Mouse (Mus musculus): ENCODE results near the gene Endog. TPM values are rescaled to one million over a fixed set of nuclear protein-coding genes. Genes with fewer than 3 reads are reported as not detected.
"Not testable (repeated sequence)": the region's sequence is repeated elsewhere in the genome, so short reads cannot be mapped to it uniquely, and the experiment has no call there.

Gene Endog
- polyA plus RNA-seq, 1 experiment from 2014 or later: 18.4 TPM

DNA sequence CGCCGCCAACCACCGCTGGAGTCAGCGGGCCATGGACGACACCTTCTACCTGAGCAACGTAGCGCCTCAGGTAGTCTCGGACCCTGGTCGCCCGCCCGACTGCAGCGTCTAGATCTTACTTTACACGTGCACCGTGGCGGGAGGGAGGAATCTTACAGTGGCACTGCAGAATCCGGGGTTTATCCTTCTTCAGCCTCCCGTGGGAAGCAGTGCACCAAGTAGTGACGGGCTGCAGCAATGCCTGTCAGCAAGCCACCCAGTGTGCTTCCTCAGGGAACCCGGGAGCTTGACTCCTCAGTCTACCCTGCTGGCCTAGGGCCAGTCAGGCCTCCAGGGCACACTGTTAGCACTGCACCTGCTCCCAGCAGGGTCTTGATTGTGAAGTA is 697 bp downstream of the Endog start:
- peak; percentile 19; the same call in 1 of the 2 replicates for ATAC-seq (ENCODE audit: insufficient number of reproducible peaks, insufficient read depth, low FRiP score, low TSS enrichment, low read depth)
- Histone ChIP-seq H3K9me3 (peaks cover 9% of the 10 kb centered on the region; the same call in 1 of the 2 replicates), H3K27me3 (no peaks in the 10 kb centered on the region), H3K27ac (peak overlapping the region; percentile 90), H3K4me3 (replicated peaks) (peak overlapping the region; percentile 75), H3K4me1 (replicated peaks) (peaks cover 9% of the 10 kb centered on the region), H3K9ac (replicated peaks) (peak overlapping the region; percentile 74), H3K4me2 (peak overlapping the region; percentile 95), H3K36me3 (peaks cover 48% of the 10 kb centered on the region)
- 2% methylated on average over 19 of the region's 19 CpGs for WGBS

DNA sequence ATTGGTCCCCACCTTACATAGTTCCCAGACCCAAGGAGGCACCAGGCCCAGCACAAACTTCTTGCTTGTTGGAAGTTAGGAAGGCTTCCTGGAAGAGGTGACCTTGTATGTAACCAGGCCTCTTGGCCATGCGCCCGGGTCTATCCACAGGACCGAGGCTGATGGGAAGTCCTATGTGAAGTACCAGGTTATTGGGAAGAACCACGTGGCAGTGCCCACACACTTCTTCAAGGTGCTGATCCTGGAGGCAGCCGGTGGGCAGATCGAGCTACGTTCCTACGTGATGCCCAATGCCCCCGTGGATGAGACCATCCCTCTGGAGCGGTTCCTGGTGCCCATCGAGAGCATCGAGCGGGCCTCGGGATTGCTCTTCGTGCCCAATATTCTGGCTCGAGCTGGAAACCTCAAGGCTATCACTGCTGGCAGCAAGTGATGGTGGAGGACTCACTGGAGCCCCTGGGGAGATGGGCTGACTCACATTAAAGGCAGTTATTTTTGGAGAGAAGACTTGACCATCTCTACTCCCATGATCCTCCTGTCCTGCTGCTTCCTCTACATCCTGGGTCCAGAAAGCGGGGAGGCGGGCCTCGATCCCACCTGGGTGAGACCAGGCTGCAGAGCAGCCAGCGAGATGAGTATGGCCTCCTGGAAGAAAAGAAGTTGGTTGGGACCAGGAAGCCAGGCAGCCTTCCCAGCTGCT is 2.4 kb downstream of the Endog start:
- no peak for ATAC-seq (ENCODE audit: insufficient number of reproducible peaks, insufficient read depth, low FRiP score, low TSS enrichment, low read depth)
- Histone ChIP-seq H3K27ac (no peak overlapping the region), H3K4me3 (replicated peaks) (no peak overlapping the region), H3K9ac (replicated peaks) (no peak overlapping the region), H3K36me3 (peaks cover 52% of the 10 kb centered on the region), H3K4me1 (replicated peaks) (peaks cover 17% of the 10 kb centered on the region), H3K4me2 (no peak overlapping the region), H3K27me3 (no peaks in the 10 kb centered on the region), H3K9me3 (peaks cover 5% of the 10 kb centered on the region; the same call in 1 of the 2 replicates)
- 96% methylated on average over 20 of the region's 20 CpGs for WGBS

DNA sequence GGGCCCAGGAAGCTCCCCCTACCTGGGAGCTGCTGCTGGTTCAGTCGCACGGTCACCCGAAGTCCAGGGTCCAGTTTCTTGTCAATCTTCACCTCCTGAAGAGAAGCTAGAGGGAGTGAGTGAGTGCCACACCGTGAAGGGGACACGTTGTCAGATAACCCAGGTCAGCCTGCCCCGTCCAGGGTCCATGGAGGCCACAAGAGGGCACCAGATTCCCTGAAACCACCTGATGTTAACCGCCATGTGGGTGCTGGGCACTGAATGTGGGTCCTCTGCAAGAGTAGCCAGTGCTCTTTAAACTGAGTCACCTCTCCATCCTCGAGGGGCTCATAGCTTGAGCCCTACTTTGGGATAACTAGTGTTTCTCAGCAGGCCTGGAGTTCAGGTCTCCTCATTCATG is 4.6 kb downstream of the Endog start:
- Histone ChIP-seq H3K27ac (no peak overlapping the region), H3K4me2 (no peak overlapping the region), H3K9ac (replicated peaks) (no peak overlapping the region), H3K9me3 (peaks cover 5% of the 10 kb centered on the region; the same call in 1 of the 2 replicates), H3K4me3 (replicated peaks) (no peak overlapping the region), H3K4me1 (replicated peaks) (peaks cover 17% of the 10 kb centered on the region), H3K36me3 (peaks cover 52% of the 10 kb centered on the region), H3K27me3 (no peaks in the 10 kb centered on the region)
- ATAC-seq (ENCODE audit: insufficient number of reproducible peaks, insufficient read depth, low FRiP score, low TSS enrichment, low read depth): no peak
- WGBS: 92% methylated on average over 8 of the region's 8 CpGs

DNA sequence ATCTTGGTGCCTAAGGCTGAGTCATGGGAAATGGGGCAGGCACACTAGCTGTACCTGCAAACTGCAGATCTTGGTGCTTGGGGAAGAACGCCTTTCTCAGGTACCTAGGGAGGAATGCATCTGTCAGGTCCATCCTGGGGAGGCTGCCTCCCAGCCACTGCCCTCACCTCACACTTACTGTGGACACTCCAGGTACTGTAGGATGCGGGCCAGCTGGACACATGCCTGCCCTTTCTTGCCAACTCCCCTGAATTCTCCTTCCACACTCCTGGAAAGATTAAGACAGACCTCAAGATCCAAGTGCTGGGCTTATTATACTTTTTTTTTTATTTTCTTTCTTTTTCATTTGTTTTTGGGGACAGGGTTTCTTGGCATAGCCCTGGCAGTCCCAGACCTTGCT is 5.3 kb downstream of the Endog start:
- H3K9me3 ChIP-seq: peaks cover 5% of the 10 kb centered on the region; the same call in 1 of the 2 replicates
- peaks cover 17% of the 10 kb centered on the region for H3K4me1 ChIP-seq (replicated peaks)
- no peak overlapping the region for H3K4me2 ChIP-seq
- no peaks in the 10 kb centered on the region for H3K27me3 ChIP-seq
- H3K27ac ChIP-seq: no peak overlapping the region
- no peak overlapping the region for H3K4me3 ChIP-seq (replicated peaks)
- no peak overlapping the region for H3K9ac ChIP-seq (replicated peaks)
- H3K36me3 ChIP-seq: peaks cover 52% of the 10 kb centered on the region
- ATAC-seq (ENCODE audit: insufficient number of reproducible peaks, insufficient read depth, low FRiP score, low TSS enrichment, low read depth): no peak
- WGBS: 98% methylated on average over 2 of the region's 2 CpGs

DNA sequence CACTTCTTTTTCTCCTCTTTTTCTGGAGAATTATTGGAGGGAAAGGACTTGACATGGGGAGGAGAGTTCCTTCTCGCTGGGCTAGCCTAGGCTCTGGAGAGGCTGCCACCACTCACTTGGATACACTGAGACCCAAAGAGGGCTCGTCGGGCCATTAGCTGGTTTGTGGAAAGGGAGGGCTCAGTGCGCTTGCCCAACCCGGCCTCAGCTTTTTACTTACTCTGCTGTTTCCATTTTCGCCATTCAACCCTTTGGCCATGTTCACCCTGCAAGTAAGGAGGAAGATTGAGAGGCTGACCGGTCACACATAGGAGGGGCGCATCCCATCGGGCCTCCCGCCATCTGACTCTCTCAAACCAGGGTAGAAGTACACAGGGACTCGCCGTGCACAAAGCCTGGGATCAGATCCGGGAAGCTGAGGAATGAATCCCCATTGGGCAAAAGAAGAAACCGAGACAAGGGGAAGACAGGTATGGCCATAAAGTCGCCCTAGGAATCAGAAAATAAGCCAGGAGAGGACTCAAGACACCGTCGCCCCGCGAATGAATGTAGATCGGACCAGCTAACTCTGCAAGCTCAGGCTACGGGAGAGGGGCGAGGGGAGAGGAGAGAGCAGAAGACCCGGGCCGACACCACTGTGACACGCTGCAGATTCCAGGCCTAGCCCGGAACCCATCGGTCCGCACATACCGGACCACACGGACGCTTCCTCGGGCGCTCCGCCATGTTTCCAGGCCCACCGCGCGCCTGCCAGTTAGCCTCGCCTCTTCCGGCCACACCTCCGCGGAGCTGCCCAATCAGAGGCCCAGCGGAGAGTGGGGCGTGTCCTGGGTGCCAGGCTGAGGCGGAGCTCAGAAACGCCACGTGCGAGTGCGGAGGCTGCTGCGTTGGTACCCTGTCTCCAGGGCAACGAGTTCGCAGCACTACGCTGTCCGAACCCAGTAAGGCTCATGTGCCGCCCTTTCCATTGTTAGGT is 6.7 kb downstream of the Endog start, which contains the start of gene Spout1:
Spout1 (minus strand) TSS at position 760 of the 976 bp plus-strand sequence.
- peaks cover 5% of the 10 kb centered on the region; the same call in 1 of the 2 replicates for H3K9me3 ChIP-seq
- ATAC-seq (ENCODE audit: insufficient number of reproducible peaks, insufficient read depth, low FRiP score, low TSS enrichment, low read depth): peak; percentile 97
- H3K36me3 ChIP-seq: peaks cover 43% of the 10 kb centered on the region
- WGBS: 2% methylated on average over 54 of the region's 54 CpGs
- peak within 1 kb of the TSS; percentile 75 for H3K9ac ChIP-seq (replicated peaks)
- peak within 1 kb of the TSS; percentile 79 for H3K4me3 ChIP-seq (replicated peaks)
- no peaks in the 10 kb centered on the region for H3K27me3 ChIP-seq
- H3K27ac ChIP-seq: no peak within 1 kb of the TSS
- peaks cover 9% of the 10 kb centered on the region for H3K4me1 ChIP-seq (replicated peaks)
- peak within 1 kb of the TSS; percentile 91 for H3K4me2 ChIP-seq

DNA sequence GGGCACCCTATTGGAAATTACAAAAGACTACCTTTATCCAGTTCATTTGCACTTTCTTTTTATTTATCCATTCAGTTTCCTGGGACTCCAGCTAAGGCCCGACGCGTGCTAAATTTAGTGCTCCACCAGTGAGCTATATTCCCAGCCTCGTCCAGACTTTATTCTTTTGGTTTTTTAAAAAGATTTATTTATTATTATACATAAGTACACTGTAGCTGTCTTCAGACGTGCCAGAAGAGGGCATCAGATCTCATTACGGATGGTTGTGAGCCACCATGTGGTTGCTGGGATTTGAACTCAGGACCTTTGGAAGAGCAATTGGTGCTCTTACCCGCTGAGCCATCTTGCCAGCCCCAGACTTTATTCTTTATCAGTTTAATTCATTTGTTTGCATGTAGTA is 7.4 kb downstream of the Endog start:
- 0 out of 2 replicates have a peak, but pooled peaks have one; percentile 1 for ATAC-seq (ENCODE audit: insufficient number of reproducible peaks, insufficient read depth, low FRiP score, low TSS enrichment, low read depth)
- not testable (repeated sequence) for H3K4me1 ChIP-seq (replicated peaks); H3K9ac ChIP-seq (replicated peaks); H3K27me3 ChIP-seq; H3K9me3 ChIP-seq; H3K27ac ChIP-seq
- H3K4me3 ChIP-seq (replicated peaks): peak overlapping the region; percentile 79
- 64% methylated on average over 7 of the region's 7 CpGs for WGBS
- H3K4me2 ChIP-seq: peak overlapping the region; percentile 91
- H3K36me3 ChIP-seq: peaks cover 36% of the 10 kb centered on the region

DNA sequence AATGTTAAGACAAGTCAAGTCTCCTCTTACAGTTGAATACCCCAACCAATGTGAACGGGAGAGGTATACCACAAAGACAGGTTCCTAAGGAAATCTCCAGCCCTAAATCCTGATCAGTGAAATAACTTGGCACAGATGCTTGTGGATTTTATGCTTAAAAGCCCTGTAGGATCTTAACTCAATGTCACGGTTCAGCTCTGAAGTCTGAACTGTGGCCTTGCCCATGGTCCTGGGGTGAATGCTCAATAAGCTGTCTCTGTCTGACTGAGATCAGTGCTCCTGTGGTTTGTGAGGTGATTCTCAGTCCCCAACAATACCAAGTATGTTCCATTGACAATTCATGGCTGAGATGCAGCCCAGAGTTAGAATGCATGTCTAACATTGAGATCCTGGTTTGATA is 11.1 kb downstream of the Endog start:
- Histone ChIP-seq H3K9ac (replicated peaks) (no peak overlapping the region), H3K9me3 (no peaks in the 10 kb centered on the region; the same call in 1 of the 2 replicates), H3K36me3 (peaks cover 11% of the 10 kb centered on the region; the same call in 1 of the 2 replicates), H3K4me2 (no peak overlapping the region), H3K27ac (no peak overlapping the region), H3K4me1 (replicated peaks) (peaks cover 4% of the 10 kb centered on the region), H3K27me3 (no peaks in the 10 kb centered on the region), H3K4me3 (replicated peaks) (no peak overlapping the region)
- WGBS: 87% methylated on average over 2 of the region's 2 CpGs
- ATAC-seq (ENCODE audit: insufficient number of reproducible peaks, insufficient read depth, low FRiP score, low TSS enrichment, low read depth): no peak

DNA sequence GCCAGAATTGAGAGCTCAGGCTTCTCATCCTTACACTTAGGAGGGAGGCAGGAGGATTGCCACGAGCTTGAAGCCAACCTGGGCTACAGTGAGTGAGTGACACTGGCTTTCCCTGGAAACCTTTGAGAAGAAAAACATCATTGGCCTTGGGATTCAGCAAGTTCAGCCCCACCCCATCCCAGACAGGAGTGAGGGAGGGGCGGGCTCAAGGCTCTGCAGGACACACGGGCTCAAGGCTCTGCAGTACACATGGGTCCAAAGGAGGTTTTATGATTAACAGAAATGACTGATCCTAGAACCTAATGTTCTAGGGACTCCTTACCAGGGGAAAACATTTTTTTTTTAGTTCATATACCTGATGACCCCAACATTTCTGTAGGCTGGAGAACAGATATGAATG is 12.4 kb downstream of the Endog start:
- H3K4me2 ChIP-seq: no peak overlapping the region
- H3K4me3 ChIP-seq (replicated peaks): no peak overlapping the region
- H3K9ac ChIP-seq (replicated peaks): no peak overlapping the region
- 66% methylated on average over 3 of the region's 3 CpGs for WGBS
- ATAC-seq (ENCODE audit: insufficient number of reproducible peaks, insufficient read depth, low FRiP score, low TSS enrichment, low read depth): no peak
- no peaks in the 10 kb centered on the region; the same call in 1 of the 2 replicates for H3K9me3 ChIP-seq
- H3K36me3 ChIP-seq: peaks cover 11% of the 10 kb centered on the region; the same call in 1 of the 2 replicates
- H3K27ac ChIP-seq: no peak overlapping the region
- no peaks in the 10 kb centered on the region for H3K4me1 ChIP-seq (replicated peaks)
- H3K27me3 ChIP-seq: no peaks in the 10 kb centered on the region

DNA sequence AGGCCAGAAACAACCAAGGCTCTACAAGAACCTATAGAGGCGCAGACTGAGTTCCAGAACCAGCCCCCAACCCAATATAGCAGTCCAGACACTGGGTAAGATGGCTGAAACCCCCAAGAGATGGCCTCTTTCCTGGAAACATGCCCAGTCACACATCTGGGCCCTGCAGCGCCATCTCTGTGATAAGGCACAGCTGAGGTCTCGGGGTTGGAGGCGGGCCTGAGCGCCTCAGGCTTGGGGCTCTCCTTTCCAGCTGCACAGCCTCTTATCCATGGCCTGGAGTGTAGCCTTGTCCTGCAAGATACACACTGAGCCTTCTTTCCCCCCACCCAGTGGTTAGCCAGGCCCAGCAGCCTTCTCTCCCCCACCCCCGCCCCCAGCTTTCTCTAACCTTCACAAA is 14.0 kb downstream of the Endog start:
- no peaks in the 10 kb centered on the region for H3K27me3 ChIP-seq
- no peak overlapping the region for H3K27ac ChIP-seq
- peaks cover 11% of the 10 kb centered on the region; the same call in 1 of the 2 replicates for H3K36me3 ChIP-seq
- H3K9me3 ChIP-seq: no peaks in the 10 kb centered on the region; the same call in 1 of the 2 replicates
- H3K9ac ChIP-seq (replicated peaks): no peak overlapping the region
- no peak overlapping the region for H3K4me3 ChIP-seq (replicated peaks)
- H3K4me1 ChIP-seq (replicated peaks): no peaks in the 10 kb centered on the region
- WGBS: 86% methylated on average over 6 of the region's 6 CpGs
- no peak overlapping the region for H3K4me2 ChIP-seq
- no peak for ATAC-seq (ENCODE audit: insufficient number of reproducible peaks, insufficient read depth, low FRiP score, low TSS enrichment, low read depth)

DNA sequence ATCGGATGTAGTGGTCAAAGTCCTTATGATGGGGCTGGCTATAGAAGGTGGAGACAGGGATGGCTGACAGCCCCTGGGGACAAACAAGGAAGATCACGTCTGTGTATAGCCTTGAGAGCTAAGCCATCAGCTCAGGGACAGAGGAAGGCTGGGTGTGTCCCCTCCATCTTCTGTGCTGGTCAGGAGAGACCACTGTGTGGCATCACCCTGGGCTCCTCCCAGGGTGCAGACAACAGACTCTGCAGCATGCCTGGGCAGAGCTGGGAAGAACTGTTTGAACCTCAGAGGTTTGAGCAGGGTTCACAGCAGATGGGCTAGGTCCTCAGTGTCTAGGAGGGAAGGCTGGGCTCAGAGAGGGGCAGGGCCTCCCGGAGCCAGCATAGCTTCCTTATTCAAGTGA is 14.4 kb downstream of the Endog start:
- WGBS: 81% methylated on average over 3 of the region's 3 CpGs
- Histone ChIP-seq H3K27me3 (no peaks in the 10 kb centered on the region), H3K27ac (no peak overlapping the region), H3K9ac (replicated peaks) (no peak overlapping the region), H3K36me3 (peaks cover 11% of the 10 kb centered on the region; the same call in 1 of the 2 replicates), H3K4me2 (no peak overlapping the region), H3K4me3 (replicated peaks) (no peak overlapping the region), H3K9me3 (no peaks in the 10 kb centered on the region; the same call in 1 of the 2 replicates), H3K4me1 (replicated peaks) (no peaks in the 10 kb centered on the region)
- no peak for ATAC-seq (ENCODE audit: insufficient number of reproducible peaks, insufficient read depth, low FRiP score, low TSS enrichment, low read depth)
